Mouse (Mus musculus) embryonic fibroblast, embryonic 13.5 days (primary cell): ENCODE results near the gene Fam184b. TPM values are rescaled to one million over a fixed set of nuclear protein-coding genes. Genes with fewer than 3 reads are reported as not detected.

Source experiments
- H3K27ac ChIP-seq: 2 replicates; pipeline ENCODE4 v1.5.1; 2012; ENCODE audit warnings: low read length, control low read depth, inconsistent platforms; ENCODE audit not compliant: insufficient read depth
- H3K4me1 ChIP-seq: 2 replicates; pipeline ENCODE4 v1.6.1; 2011; ENCODE audit warnings: low read length; ENCODE audit not compliant: control insufficient read depth, insufficient read depth
- H3K4me3 ChIP-seq: 2 replicates; pipeline ENCODE4 v1.5.1; 2011; ENCODE audit warnings: mild to moderate bottlenecking, control low read depth, low read length; ENCODE audit not compliant: insufficient read depth
- CTCF ChIP-seq: IDR thresholded peaks from 2 replicates; pipeline ENCODE4 v1.5.1; 2011; ENCODE audit warnings: mild to moderate bottlenecking, control low read depth, low read length, moderate library complexity, borderline replicate concordance; ENCODE audit not compliant: insufficient read depth
- POLR2A ChIP-seq: IDR thresholded peaks from 2 replicates; pipeline ENCODE4 v1.6.1; 2011; ENCODE audit warnings: low read depth, mild to moderate bottlenecking, control low read depth, low read length, moderate library complexity
- polyA plus RNA-seq: library from polyadenylated mRNA; stranded (reverse); fragments of >200 nt; gene quantifications from 2 replicates; pipeline ENCODE4 v1.2.4, GENCODE M21; 2011; ENCODE audit warnings: low read depth; ENCODE audit not compliant: missing spikeins, insufficient read length

Gene Fam184b
- polyA plus RNA-seq, 1 experiment, result not detected

DNA sequence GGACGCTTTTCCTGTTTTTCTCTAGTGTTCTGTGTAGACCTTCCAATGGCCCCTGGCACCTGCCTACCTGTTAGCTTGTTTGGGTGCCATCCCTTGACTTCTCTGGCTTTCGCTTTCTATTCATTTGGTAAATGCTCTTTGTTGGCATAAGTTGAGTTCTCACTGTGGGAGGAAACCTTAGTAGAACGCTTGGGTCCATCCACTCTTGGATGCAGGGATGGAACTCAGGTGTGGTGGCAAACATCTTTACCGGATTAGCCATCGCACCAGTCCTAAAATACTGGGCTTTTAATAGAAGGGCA lies 118.7 kb downstream of the Fam184b start:
- Histone ChIP-seq H3K4me1 (peaks cover 3% of the 10 kb centered on the region; the same call in 1 of the 2 replicates), H3K4me3 (peak overlapping the region; percentile 99), H3K27ac (no peak overlapping the region)
- TF ChIP-seq CTCF (no peak), POLR2A (no peak)

DNA sequence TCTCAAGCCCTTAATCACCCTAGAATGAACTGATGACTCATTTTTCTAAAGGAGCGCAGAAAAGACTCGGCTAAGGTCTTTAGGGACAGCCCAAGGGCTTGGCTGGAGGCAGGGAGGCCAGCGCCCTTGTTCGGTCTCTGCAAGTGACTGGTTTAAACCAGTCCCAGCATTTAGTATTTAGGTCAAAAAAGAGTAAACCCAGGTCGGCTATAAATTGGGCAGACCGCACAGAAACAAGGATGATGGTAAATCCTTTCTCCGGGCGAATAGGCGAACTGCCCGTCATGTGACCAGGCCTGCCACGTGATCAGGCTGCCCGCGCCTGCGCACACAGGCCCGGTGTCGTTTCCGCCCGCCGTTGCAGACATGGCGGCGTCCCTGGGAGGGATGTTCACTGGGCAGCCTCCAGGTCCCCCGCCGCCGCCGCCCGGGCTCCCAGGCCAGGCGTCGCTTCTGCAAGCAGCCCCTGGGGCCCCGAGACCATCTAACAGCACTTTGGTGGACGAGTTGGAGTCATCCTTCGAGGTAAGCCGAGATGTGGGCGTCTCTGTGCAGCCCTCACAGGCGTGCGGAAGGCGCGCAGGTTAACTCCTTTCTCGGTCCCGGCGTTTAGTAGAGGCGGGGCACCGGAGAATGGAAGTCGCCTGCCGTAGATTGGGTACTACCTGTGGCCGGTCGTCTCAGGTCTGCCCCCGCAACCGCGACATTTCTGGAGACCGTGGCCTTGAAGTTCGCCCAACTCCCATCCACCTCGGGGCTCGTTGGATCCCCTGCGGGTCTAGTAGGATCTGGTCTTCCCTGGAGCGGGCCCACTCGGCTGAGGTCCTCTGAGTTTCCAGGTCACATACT lies 119.2 kb downstream of the Fam184b start, which contains the start of gene Med28:
TSS of gene Med28 (plus strand) at position 270 of the 849 bp plus-strand sequence.
- Histone ChIP-seq H3K27ac (peak within 1 kb of the TSS; percentile 63; the same call in 1 of the 2 replicates), H3K4me3 (peak within 1 kb of the TSS; percentile 99), H3K4me1 (peaks cover 3% of the 10 kb centered on the region; the same call in 1 of the 2 replicates)
- TF ChIP-seq CTCF (no peak), POLR2A (peak; percentile 86)

DNA sequence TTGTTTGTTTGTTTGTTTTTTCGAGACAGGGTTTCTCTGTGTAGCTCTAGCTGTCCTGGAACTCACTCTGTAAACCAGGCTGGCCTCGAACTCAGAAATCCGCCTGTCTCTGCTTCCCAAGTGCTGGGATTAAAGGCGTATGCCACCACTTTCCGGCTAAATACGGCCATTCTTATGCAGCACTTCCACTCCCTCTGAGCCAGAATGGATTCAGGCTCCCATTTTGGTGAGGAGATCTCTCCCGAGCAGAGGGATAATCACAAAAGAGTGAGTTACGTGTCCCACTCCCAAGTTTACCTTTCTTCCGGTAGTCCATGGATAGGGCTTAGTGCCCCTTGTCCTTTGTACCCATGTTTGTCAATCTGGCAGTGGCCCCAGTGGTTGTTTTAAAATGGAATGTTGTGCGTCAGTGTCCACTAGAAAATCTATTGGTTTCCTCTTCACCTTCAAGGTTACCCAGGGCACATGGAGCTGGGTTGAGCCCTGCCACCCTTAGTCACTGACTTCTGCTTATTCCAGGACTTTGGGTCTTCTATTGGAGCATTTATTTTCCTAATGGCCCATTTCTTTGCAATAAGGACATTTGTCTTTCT lies 124.2 kb downstream of the Fam184b start:
- TF ChIP-seq POLR2A, result no peak
- no peak for TF ChIP-seq CTCF
- H3K4me1 ChIP-seq, result no peaks in the 10 kb centered on the region
- H3K4me3 ChIP-seq, result no peak overlapping the region
- H3K27ac ChIP-seq, result no peak overlapping the region

DNA sequence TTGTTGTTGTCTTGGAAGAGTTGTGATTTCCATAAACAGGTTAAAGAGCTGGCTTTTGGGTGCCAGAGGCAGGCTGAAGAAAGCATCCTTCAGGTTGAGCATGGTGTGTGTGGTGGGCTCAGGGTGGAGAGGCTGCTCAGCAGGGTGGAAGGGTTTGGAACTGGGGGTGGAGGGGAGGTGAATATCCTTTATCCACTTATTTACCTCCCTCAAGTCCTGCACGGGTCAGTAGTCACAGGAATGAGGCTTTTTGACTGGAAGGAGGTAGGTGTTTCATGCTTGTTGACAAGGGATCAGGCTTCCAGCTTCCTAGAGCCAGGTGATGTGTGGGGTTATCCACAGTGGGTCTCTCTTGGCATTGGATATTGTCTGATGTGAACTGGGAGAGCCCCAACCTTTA lies 124.8 kb downstream of the Fam184b start:
- TF ChIP-seq POLR2A (no peak), CTCF (no peak)
- H3K4me3 ChIP-seq, result no peak overlapping the region
- no peak overlapping the region for H3K27ac ChIP-seq
- no peaks in the 10 kb centered on the region for H3K4me1 ChIP-seq

DNA sequence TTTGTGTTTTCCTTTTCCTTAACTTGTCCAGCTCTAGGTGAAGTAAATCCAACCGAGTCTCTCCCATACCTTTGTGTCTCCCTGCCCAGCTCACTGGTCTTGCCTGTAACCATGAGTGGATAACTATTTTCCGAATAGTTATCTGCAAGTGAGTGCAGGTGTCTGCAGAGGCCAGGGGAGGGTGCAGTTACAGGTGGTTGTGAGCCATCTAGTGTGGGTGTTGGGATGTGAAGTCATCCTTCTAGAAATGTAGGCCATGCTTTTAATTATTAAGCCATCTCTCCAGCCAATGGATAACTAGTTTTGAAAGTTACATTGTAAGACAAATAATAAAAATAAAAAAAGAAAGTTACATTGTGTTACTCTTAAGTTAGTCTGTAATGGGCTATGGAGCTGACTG lies 125.9 kb downstream of the Fam184b start:
- Histone ChIP-seq H3K4me3 (no peak overlapping the region), H3K4me1 (no peaks in the 10 kb centered on the region), H3K27ac (no peak overlapping the region)
- TF ChIP-seq CTCF (no peak), POLR2A (no peak)

DNA sequence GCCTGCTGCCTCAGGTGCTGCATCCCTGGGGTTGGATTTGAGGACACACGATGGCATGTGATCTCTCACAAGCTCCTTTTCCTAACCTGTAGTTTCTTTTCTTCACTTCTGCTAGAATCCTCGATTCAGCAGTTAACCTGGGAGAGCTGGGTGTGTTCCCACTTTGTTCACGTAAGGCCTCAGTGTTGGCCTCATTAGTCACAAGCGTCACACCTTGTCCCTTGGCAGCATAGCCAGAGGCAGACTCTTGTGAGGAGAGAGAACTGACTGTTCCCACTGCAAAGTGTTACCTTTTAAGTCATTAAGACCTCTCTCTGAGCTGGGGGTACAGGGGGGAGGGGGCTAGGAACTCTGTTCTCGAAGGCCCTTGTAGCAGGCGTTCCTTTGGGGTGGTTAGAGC lies 126.5 kb downstream of the Fam184b start:
- Histone ChIP-seq H3K4me3 (no peak overlapping the region), H3K4me1 (no peaks in the 10 kb centered on the region), H3K27ac (no peak overlapping the region)
- TF ChIP-seq POLR2A (no peak), CTCF (no peak)

DNA sequence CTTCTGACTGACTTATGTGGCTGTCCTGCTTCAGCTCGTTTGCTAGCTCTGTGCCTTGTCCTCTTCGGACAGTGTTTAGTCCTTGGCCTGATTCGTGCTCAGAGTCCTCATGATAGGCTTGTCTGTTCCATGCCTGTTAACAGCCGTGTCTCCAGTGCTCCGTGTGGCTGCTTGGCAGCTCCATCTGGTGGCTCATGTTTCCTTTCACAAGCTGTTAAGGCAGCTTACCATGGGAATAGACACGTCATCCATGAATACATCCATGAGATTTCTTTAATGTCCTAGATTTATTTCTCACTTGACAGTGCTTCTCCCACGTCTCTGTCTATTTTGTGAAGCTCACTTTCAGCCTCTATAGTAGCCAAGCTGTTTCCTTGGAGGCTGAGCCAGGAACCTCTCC lies 129.3 kb downstream of the Fam184b start:
- H3K27ac ChIP-seq, result no peak overlapping the region

DNA sequence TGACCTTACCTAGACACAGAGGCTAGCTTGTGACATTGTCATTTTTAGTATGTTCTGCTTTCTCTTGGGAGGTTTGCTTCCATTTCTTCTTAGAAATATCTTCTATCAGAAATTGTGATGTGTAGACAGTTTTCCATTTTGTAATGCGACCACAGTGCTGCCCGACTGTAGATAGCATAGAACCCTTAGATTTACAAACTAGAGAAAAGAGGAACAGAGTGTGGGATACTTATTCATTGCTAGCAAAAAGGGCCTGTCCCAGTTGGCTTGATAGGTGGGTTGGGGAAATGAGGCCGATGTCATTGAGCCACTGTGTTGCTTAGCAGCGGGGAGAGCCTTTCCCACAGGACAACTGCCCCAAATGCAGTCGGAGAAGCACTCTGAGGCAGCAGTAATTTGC lies 141.8 kb downstream of the Fam184b start:
- Histone ChIP-seq H3K4me1 (peaks cover 2% of the 10 kb centered on the region), H3K27ac (no peak overlapping the region), H3K4me3 (no peak overlapping the region)
- TF ChIP-seq POLR2A, result no peak
- TF ChIP-seq CTCF, result no peak

More for the DNA sequence above, 129.3 kb downstream of the Fam184b start:
- no peak overlapping the region for H3K4me3 ChIP-seq
- no peaks in the 10 kb centered on the region for H3K4me1 ChIP-seq
- TF ChIP-seq POLR2A, result no peak
- TF ChIP-seq CTCF, result no peak

DNA sequence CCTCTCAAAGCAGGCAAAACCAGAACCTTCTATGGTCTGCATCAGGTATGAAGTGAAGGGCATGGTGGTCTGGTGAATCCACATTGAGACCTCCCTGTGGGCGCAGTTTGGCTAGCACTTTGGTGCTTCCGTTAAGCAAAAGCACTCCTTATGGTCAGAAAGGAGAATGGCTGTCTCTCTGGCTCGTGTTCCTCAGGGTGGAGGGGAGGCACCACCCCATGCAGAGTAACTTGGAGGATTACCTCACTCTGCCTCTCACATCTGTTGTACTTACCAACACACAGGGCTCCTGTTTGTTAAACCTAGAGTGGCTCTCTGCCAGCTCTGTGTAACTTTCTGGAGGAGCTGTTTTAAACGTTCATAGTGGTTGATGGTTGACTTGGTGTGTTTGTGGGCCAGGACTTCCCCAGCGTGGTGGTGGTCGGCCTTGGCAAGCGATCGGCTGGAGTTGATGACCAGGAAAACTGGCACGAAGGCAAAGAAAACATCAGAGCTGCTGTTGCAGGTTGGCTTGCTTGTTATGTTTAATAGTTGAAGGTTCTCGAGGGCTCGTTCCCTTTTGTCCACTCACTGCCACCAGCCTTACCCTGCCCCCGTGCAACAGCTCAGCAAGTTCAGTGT lies 142.4 kb downstream of the Fam184b start:
- Histone ChIP-seq H3K4me3 (no peak overlapping the region), H3K27ac (no peak overlapping the region), H3K4me1 (peaks cover 2% of the 10 kb centered on the region)
- no peak for TF ChIP-seq CTCF
- no peak for TF ChIP-seq POLR2A

DNA sequence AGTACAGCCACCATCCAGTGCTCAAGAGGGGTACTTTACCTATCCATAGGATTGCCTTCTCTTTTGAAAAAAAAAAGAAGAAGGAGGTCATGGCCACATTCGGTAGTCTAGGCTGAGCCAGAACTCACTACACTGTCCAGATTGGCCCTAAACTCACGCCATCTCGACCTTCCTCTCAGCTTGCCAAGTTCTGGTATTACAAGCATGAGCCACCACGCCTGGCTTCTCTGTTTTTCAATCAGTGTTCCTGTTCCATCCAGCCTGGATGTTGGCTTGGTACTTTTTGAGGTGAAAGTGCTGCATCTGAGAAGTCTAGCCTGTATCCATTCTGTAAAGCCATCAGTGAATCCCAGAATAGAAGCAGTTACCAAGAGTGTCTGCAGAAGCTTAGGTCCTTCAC lies 142.9 kb downstream of the Fam184b start:
- Histone ChIP-seq H3K4me3 (no peak overlapping the region), H3K4me1 (peaks cover 2% of the 10 kb centered on the region), H3K27ac (no peak overlapping the region)
- no peak for TF ChIP-seq POLR2A
- TF ChIP-seq CTCF, result no peak
